Mouse (Mus musculus) C2C12 (cell line): ENCODE data around the gene Isyna1.

Source experiments
- CTCF ChIP-seq: IDR thresholded peaks from one replicate; pipeline ENCODE4 v1.5.1; 2011; ENCODE audit not compliant: control insufficient read depth, insufficient read depth, insufficient read length
- FOSL1 ChIP-seq: IDR thresholded peaks from one replicate; pipeline ENCODE4 v1.8.0; 2011; ENCODE audit warnings: mild to moderate bottlenecking, low read length; ENCODE audit not compliant: poor library complexity, insufficient read depth, severe bottlenecking
- MAX ChIP-seq: IDR thresholded peaks from one replicate; pipeline ENCODE4 v1.6.1; 2011; ENCODE audit warnings: mild to moderate bottlenecking, control low read depth
- MYOD1 ChIP-seq: IDR thresholded peaks from one replicate; pipeline ENCODE4 v1.6.1; 2011; ENCODE audit warnings: low read depth; ENCODE audit not compliant: control insufficient read depth, insufficient read length
- MYOG ChIP-seq: IDR thresholded peaks from one replicate; pipeline ENCODE4 v1.6.1; 2011; ENCODE audit not compliant: control insufficient read depth, insufficient read length; ENCODE audit errors: extremely low read depth
- USF1 ChIP-seq: IDR thresholded peaks from one replicate; pipeline ENCODE4 v1.6.1; 2011; ENCODE audit warnings: low read depth, mild to moderate bottlenecking, control low read depth, moderate library complexity

DNA sequence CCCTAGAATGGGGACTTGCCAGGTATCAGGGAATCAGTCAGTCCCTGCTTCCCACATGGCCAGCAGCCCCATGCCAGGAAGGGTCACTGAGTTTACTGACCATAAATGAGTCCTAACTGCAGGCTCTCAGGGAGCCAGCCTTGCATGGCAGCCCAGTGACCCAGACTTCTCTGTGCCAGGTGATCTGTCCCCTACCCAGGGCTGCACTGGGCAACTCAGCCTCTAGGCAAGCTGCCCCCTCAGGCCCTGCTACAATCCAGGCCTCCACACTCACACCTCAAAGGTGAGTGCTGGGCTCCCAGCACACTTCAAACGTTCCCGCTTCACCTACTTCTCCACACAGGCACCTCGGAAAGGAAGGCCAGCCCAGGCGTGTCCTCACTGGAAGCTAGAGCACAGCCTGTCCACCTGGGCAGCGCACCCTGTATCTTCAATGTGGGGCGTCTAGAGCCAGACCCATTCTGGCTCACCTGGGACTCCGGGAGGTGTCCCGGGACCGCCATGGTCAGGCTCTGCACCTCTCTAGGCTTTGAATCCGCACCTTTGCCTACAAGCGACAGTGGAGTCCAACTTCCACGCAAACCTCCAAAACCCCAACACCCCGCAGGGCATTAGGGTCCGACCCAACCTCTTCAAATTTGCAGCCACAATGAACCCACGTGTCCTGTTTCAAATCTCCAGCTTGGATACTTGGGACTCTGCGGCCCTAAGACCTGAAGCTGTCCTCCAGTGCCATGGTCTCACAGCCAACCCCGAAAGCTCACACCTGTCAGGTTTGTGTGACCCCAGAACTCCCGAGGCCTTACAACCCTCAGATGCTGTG lies 12.8 kb downstream of the Isyna1 start:
- TF ChIP-seq CTCF: no peak
- TF ChIP-seq FOSL1: no peak
- TF ChIP-seq USF1: no peak
- TF ChIP-seq MAX: no peak
- no peak for TF ChIP-seq MYOG
- no peak for TF ChIP-seq MYOD1
